Mouse (Mus musculus) embryonic facial prominence, embryonic 14.5 days (tissue): ENCODE measurements around the gene Rcor2. TPM values are rescaled to one million over a fixed set of nuclear protein-coding genes. Genes with fewer than 3 reads are reported as not detected.

ENCODE experiments used
- ATAC-seq: fragments of 200-750 bp; cut with Nextera tagmentation; 2 replicates; pipeline ENCODE4 v1.8.0; 2017; ENCODE audit warnings: low read depth, moderate number of reproducible peaks, moderate TSS enrichment
- DNase-seq: peaks from one replicate; pipeline ENCODE4 v3.0.0-alpha.2; 2015; ENCODE audit warnings: low spot score
- H3K27ac ChIP-seq: fragments of 300-500 bp; sonication (generic); replicated peaks from 2 replicates; pipeline ENCODE4 v1.5.1; 2014; ENCODE audit warnings: low read depth, mild to moderate bottlenecking, low read length, moderate library complexity
- H3K27me3 ChIP-seq: fragments of 300-500 bp; sonication (generic); replicated peaks from 2 replicates; pipeline ENCODE4 v1.6.1; 2014; ENCODE audit warnings: low read length; ENCODE audit not compliant: control insufficient read depth, insufficient read depth
- H3K36me3 ChIP-seq: fragments of 300-500 bp; sonication (generic); 2 replicates; pipeline ENCODE4 v1.6.1; 2014; ENCODE audit warnings: low read length, mixed read lengths; ENCODE audit not compliant: control insufficient read depth, insufficient read depth
- H3K4me1 ChIP-seq: fragments of 300-500 bp; sonication (generic); 2 replicates; pipeline ENCODE4 v1.6.1; 2014; ENCODE audit warnings: antibody characterized with exemption, low read length; ENCODE audit not compliant: control insufficient read depth, insufficient read depth
- H3K4me2 ChIP-seq: fragments of 300-500 bp; sonication (generic); 2 replicates; pipeline ENCODE4 v1.6.1; 2014; ENCODE audit warnings: low read depth, mild to moderate bottlenecking, low read length, moderate library complexity, mixed read lengths
- H3K4me3 ChIP-seq: fragments of 300-500 bp; sonication (generic); 2 replicates; pipeline ENCODE4 v1.5.1; 2014; ENCODE audit warnings: low read depth, mild to moderate bottlenecking, low read length
- H3K9ac ChIP-seq: fragments of 300-500 bp; sonication (generic); 2 replicates; pipeline ENCODE4 v1.6.1; 2014; ENCODE audit warnings: low read depth, mild to moderate bottlenecking, low read length, moderate library complexity, mixed read lengths
- H3K9me3 ChIP-seq: fragments of 300-500 bp; sonication (generic); 2 replicates; pipeline ENCODE4 v1.6.1; 2016; ENCODE audit warnings: low read length; ENCODE audit not compliant: control insufficient read depth
- WGBS: fragments of 180-500 bp; shearing (Covaris S2); extraction: QIAGEN DNeasy Blood & Tissue Kit; methylation state at CpG from one replicate; pipeline ENCODE4 v1.1.7; 2014; 5-methylcytosine and 5-hydroxymethylcytosine counted together
- polyA plus RNA-seq: library from polyadenylated mRNA; unstranded; fragments of >200 nt; fragmentation: Nextera tagmentation; extraction: Ambion mirVana; gene quantifications from 2 replicates; pipeline ENCODE4 v1.2.1, GENCODE M21; 2014

Gene Rcor2
- polyA plus RNA-seq, 1 experiment from 2014 or later, result 10.8 TPM

GRCm38 (mm10) chr19:7234537-7235221, 32.4 kb upstream of the Rcor2 start:
- H3K4me2 ChIP-seq, result no peak overlapping the region
- ATAC-seq (peak; percentile 89), DNase-seq (peak; percentile 83)
- no peak overlapping the region for H3K9ac ChIP-seq
- no peaks in the 10 kb centered on the region for H3K9me3 ChIP-seq
- peaks cover 52% of the 10 kb centered on the region for H3K36me3 ChIP-seq
- no peak overlapping the region for H3K4me3 ChIP-seq
- H3K27ac ChIP-seq, result no peak overlapping the region
- peaks cover 1% of the 10 kb centered on the region; the same call in 1 of the 2 replicates for H3K4me1 ChIP-seq
- whole genome bisulfite sequencing, result 57% methylated on average over 8 of the region's 8 CpGs
- no peaks in the 10 kb centered on the region for H3K27me3 ChIP-seq

DNA sequence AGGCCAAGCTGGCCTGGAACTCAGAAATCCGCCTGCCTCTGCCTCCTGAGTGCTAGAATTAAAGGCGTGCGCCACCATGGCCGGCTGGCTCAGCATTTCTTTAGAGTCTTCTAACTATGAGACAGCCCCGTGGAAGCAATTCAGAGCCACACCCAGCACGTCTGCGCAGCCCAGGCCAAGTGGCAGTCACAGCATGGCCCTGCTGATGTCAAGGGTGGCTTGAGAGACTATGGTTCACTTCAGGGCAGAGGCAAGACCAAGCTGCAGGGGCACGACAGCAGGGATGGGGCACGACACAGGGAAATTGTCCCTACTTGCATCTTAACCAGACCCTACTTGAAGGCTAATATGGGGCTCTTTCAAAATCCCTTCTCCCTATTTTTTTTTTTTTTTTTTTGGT, 31.7 kb upstream of the Rcor2 start:
- Histone ChIP-seq H3K4me3 (no peak overlapping the region), H3K27me3 (no peaks in the 10 kb centered on the region), H3K4me1 (peaks cover 6% of the 10 kb centered on the region; the same call in 1 of the 2 replicates), H3K9ac (no peak overlapping the region), H3K36me3 (peaks cover 44% of the 10 kb centered on the region), H3K4me2 (no peak overlapping the region), H3K27ac (no peak overlapping the region), H3K9me3 (no peaks in the 10 kb centered on the region)
- DNase-seq (no peak), ATAC-seq (no peak)
- 93% methylated on average over 9 of the region's 9 CpGs for WGBS

DNA sequence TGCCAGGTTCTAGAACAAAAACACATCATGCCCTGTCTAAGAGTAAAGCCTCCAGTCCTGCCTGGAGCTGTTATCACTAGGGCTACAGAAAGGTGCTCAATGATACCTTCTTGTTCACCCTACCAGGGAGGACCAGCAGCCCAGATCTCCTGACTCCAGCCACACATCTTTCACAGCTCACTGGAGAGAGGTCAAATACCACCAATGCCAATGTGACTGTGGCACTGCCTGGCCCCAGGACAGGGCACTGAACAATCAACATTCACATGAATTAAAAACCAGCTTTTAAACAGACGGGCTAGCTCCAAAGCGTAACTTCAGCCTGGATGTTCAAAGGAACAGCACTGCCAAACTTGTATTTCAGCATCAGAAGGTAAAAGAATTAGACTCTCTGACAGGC, 31.1 kb upstream of the Rcor2 start:
- Histone ChIP-seq H3K4me2 (no peak overlapping the region), H3K27ac (no peak overlapping the region), H3K36me3 (peaks cover 39% of the 10 kb centered on the region), H3K4me3 (no peak overlapping the region), H3K27me3 (no peaks in the 10 kb centered on the region), H3K4me1 (peaks cover 6% of the 10 kb centered on the region; the same call in 1 of the 2 replicates), H3K9me3 (no peaks in the 10 kb centered on the region), H3K9ac (no peak overlapping the region)
- 91% methylated on average over 2 of the region's 2 CpGs for WGBS
- no peak for ATAC-seq
- peak; percentile 28 for DNase-seq

DNA sequence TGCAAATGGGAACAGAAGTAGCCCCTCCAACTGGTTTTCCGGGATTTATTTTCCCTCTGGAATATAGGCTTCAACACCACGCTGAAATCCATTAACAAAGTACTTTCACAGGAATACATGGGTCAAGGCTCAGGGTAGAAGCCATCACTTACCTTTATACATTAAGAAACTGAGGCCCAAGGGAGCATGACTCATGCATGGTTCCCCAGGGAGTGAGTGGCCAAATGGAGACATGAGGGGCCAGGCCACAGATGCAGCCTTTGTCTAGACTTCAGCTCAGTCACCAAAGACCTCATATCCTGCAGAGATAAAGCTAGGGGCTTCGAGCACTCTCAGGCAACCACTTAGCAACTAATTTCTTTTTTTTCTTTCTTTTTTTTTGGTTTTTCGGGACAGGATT, 30.4 kb upstream of the Rcor2 start:
- Histone ChIP-seq H3K9me3 (no peaks in the 10 kb centered on the region), H3K27me3 (no peaks in the 10 kb centered on the region), H3K36me3 (peaks cover 33% of the 10 kb centered on the region), H3K9ac (no peak overlapping the region), H3K4me3 (no peak overlapping the region), H3K4me1 (peaks cover 6% of the 10 kb centered on the region; the same call in 1 of the 2 replicates), H3K27ac (no peak overlapping the region), H3K4me2 (no peak overlapping the region)
- ATAC-seq (no peak), DNase-seq (no peak)
- WGBS, result 86% methylated on average over 4 of the region's 4 CpGs

DNA sequence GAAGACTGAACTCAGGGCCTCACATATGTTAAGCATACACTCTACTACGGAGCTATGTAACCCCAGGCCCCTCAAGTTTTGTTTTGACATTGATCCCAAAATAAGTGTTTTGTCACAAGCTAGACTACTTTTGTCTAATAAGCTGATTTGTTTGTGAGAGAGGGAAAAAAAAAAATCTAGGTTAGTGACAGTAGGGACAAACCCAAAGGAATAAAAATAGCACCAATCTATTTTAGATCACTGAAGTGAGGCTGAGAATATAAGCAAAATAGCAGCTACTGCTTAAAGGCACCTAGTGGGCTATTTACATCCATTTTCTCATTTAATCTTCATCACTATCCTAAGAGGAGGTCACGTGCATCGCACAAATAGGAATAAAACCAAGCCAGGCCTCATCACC, 27.6 kb upstream of the Rcor2 start:
- Histone ChIP-seq H3K27ac (no peak overlapping the region), H3K36me3 (peaks cover 19% of the 10 kb centered on the region), H3K27me3 (no peaks in the 10 kb centered on the region), H3K4me1 (peaks cover 6% of the 10 kb centered on the region; the same call in 1 of the 2 replicates), H3K4me2 (peak overlapping the region; percentile 73), H3K9me3 (no peaks in the 10 kb centered on the region), H3K4me3 (peak overlapping the region; percentile 69), H3K9ac (peak overlapping the region; percentile 82)
- 85% methylated on average over 3 of the region's 3 CpGs for WGBS
- DNase-seq (no peak), ATAC-seq (no peak)

GRCm38 (mm10) chr19:7240291-7240690, 26.8 kb upstream of the Rcor2 start:
- no peak for DNase-seq
- WGBS, result 2% methylated on average over 13 of the region's 13 CpGs

GRCm38 (mm10) chr19:7240782-7241690, 26.1 kb upstream of the Rcor2 start, which contains the start of gene Naa40:
TSS of gene Naa40 (minus strand) at chr19:7241183.
- Histone ChIP-seq H3K9me3 (no peaks in the 10 kb centered on the region), H3K4me2 (peak within 1 kb of the TSS; percentile 73), H3K36me3 (peaks cover 17% of the 10 kb centered on the region), H3K27ac (peak within 1 kb of the TSS; percentile 73; the same call in 1 of the 2 replicates), H3K4me1 (peaks cover 6% of the 10 kb centered on the region; the same call in 1 of the 2 replicates), H3K9ac (peak within 1 kb of the TSS; percentile 82), H3K27me3 (no peaks in the 10 kb centered on the region), H3K4me3 (peak within 1 kb of the TSS; percentile 69)
- WGBS, result under 1% methylated on average over 56 of the region's 80 CpGs
- ATAC-seq, result peak; percentile 98
- peak; percentile 97 for DNase-seq

More at GRCm38 (mm10) chr19:7240291-7240690, 26.8 kb upstream of the Rcor2 start:
- Histone ChIP-seq H3K9me3 (no peaks in the 10 kb centered on the region), H3K4me1 (peaks cover 6% of the 10 kb centered on the region; the same call in 1 of the 2 replicates), H3K4me3 (peak overlapping the region; percentile 69), H3K36me3 (peaks cover 19% of the 10 kb centered on the region), H3K4me2 (peak overlapping the region; percentile 73), H3K27ac (peak overlapping the region; percentile 73; the same call in 1 of the 2 replicates), H3K27me3 (no peaks in the 10 kb centered on the region), H3K9ac (peak overlapping the region; percentile 82)
- ATAC-seq, result no peak

- Histone ChIP-seq H3K4me3 (no peak overlapping the region), H3K4me1 (no peaks in the 10 kb centered on the region), H3K4me2 (no peak overlapping the region), H3K27me3 (no peaks in the 10 kb centered on the region), H3K9ac (no peak overlapping the region), H3K27ac (no peak overlapping the region), H3K36me3 (no peaks in the 10 kb centered on the region), H3K9me3 (no peaks in the 10 kb centered on the region)
- WGBS, result 71% methylated on average over 3 of the region's 3 CpGs
- no peak for DNase-seq
- ATAC-seq, result no peak
These were observed 21.1 kb upstream of the Rcor2 start for GRCm38 (mm10) chr19:7246021-7246420.
